Mouse (Mus musculus) cerebellum, postnatal 4 days (tissue): ENCODE measurements around the gene Snx4.

ENCODE experiments used
- DNase-seq, 2 experiments: peaks; one replicate each; pipeline ENCODE4 v3.0.0; 2022; ENCODE audit warnings: low spot score in 2 of 2, mixed read lengths in 1 of 2

Gene Snx4

DNA sequence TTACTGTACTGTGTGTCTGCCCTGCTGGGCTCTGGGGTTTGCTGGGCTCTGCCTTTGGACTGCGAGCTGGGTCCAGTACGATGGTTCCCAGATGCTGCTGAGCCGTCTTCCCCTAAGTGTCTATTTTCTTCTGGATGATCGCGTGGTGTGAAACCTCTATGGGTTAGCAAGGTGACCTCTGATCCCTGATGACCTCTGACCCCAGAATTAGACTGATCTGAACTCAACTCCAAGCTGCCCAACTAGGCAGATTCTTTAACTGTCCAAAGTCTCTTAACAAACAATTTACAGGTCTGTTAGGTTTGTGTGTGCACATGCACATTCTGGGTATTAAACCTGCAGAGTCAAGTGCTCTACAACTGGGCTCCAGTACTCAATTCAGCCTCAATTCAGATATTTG lies 91.9 kb downstream of the Snx4 start:
- DNase-seq = no peak

DNA sequence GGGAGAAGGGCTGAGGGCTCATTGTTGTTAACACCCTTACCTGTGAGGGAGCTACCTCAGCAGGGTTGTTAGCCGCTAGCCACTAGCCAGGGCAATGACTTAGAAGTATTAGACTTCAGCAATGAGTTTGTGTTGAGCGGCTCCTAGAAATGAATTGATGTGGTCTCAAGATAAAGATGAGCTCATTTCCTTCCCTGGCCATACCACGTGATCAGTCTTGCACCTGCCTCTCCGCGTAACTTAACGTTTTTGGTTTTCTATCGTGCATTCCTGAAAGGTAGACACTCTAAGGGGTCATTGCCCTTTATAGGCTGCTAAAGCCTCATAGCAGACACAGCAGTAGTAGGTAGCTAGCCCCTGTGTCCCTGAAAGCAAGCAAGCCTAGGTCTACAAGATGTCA lies 92.4 kb downstream of the Snx4 start:
- DNase-seq = no peak

DNA sequence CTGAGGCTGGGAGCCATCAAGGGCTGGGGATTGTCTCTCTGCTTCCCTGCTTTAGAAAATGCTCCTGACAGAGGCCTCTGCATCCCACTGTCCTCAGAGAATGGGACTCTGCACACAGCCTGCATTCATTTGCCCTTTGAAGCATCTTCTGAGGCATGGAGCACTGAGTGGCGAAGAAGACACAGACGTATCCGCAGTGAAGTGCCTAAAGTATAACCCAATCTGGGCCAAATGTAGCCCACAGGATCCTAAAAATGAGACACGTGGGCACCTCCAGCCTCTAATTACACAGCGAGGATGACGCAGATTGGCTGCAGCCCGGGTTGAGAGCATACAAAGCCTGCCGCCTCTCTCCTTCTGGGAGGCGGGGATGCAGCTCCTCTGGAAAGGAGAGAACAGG lies 93.1 kb downstream of the Snx4 start:
- DNase-seq = no peak

DNA sequence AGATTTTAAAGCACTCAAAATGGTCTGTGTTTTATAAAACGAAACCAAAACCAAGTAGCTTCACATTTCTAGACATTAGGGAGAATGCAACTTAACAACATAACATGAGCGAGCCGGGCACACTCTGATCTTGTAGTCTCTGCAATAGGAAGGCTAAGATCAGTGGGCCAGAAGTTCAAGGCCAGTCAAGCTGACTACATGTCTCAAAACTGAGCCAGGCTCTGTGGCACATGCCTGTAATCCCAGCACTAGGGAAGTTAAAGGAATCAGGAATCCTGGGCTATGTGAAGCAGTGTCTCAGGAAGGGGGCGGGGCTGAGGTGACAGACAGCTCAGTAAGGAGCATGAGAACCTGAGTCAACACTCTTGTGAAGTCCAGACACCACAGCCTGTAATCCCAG lies 93.6 kb downstream of the Snx4 start:
- no peak for DNase-seq

DNA sequence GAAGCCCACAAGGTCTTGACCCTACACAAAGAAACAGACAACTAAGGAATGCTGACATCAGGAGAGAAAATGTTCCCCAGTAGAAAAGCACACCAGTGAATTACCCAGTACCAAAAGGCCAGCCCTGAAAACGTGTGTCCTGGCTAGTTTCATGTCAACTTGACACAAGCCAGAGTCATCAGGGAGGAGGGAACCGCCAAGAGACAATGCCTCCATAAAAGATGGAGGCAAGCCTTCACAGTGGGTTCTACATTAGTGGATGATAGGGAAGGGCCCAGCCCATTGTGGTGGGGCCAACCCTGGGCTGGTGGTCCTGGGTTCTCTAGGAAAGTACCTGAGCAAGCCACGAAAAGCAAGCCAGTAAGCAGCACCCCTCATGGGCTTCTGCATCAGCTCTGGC lies 95.1 kb downstream of the Snx4 start:
- DNase-seq = no peak

DNA sequence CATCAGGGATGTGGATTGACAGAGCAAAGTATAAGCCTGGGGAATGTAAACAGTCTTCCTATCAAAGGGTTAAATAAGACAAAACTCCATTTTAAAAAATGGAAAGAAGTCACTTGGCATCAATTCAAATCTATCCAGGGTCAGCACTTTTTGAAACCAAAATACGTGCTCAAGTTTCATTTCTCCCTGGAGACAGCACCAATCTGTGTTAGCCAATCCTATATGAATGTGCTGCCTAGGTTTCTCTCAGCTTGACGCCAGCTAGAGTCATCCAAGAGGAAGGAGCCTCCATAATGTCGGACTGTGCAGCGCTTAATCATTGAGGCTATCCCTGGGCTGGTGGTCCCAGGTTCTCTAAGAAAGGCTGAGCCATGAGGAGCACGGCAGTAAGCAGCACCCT lies 95.9 kb downstream of the Snx4 start:
- no peak for DNase-seq
